Mouse (Mus musculus) cerebellum, adult 2 months (tissue): ENCODE measurements around the gene Tbxa2r.

Source experiments
- CTCF ChIP-seq: fragments of 200-500 bp; IDR thresholded peaks from 2 replicates; pipeline ENCODE4 v1.5.1; 2011; ENCODE audit warnings: low read depth, mild to moderate bottlenecking, control low read depth, low read length, moderate library complexity, borderline replicate concordance; ENCODE audit not compliant: insufficient read depth
- POLR2A ChIP-seq: fragments of 200-500 bp; IDR thresholded peaks from 2 replicates; pipeline ENCODE4 v1.6.1; 2011; ENCODE audit warnings: low read length, control low read depth, borderline replicate concordance; ENCODE audit not compliant: insufficient read depth

- TF ChIP-seq POLR2A (no peak), CTCF (no peak)
Measured at GRCm38 (mm10) chr10:81379183-81379553, 50.6 kb downstream of the Tbxa2r start.
